ENCODE assay signal across 8 mouse cellular contexts in the genomic region with DNA sequence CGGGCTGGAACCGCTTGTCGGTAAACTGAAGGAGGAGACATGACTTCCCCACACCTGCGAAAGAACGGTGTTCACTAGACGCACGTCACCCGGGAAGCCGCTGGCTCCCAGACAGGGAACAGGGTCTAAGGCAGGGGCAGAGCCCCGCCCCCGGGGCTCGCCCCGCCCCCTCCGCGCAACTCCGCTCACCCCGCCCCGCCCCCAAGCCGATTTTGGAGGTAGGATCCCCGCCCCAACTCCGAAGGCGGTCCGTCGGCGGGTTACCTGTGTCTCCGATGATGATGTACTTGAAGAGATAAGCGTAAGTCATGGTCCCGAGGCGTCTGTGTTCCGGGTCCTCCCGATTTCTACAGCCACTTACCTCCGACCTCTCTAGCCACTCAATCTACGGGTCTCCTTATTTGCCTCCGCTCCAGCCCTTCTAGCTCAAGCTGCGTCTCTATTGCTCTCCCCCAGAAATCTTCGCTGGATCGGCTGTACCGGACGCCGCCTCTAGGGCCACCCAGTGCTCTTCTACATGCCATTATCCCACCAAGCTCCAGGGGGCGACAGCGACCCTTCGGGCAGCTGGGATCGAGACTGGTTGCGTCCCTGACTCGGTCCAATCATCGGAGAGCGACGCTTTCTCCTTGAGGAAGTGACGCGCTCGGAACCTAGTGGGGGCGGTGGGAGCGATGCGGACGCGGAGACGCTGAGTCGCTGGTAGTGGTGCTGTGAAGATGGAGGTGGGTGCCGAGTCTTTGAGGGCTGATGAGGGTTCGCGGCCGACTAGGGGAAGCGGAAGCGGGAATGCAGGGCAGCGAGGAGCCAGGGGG. TPM values are rescaled to one million over a fixed set of nuclear protein-coding genes. Genes with fewer than 3 reads are reported as not detected.
DNase-seq lines count a peak whose midpoint lies in the region; ATAC-seq and TF ChIP-seq lines count a peak whose summit lies in the region.

A gene (plus strand): TSS at position 215 of the 815 bp plus-strand sequence.
A gene (minus strand): TSS at position 614 of the 815 bp plus-strand sequence.

- H3K36me3 ChIP-seq in ES-Bruce4 (ENCODE audit: control insufficient read depth, insufficient read depth, low read length, poor library complexity, severe bottlenecking): no peaks in the 10 kb centered on the region
- peaks cover 15% of the 10 kb centered on the region for H3K36me3 ChIP-seq in forebrain, embryonic 13.5 days (ENCODE audit: poor library complexity, severe bottlenecking)
- peaks cover 3% of the 10 kb centered on the region; the same call in 1 of the 2 replicates for H3K36me3 ChIP-seq in liver, postnatal 0 days (replicated peaks; ENCODE audit: insufficient read depth, low read length)
- H3K36me3 ChIP-seq in neural tube, embryonic 14.5 days (ENCODE audit: control insufficient read depth, insufficient read depth, low read length): 0 out of 2 replicates have a peak, but pooled peaks cover 6% of the 10 kb centered on the region

- WGBS in forebrain, embryonic 13.5 days: under 1% methylated on average over 55 of the region's 66 CpGs
- under 1% methylated on average over 66 of the region's 66 CpGs for WGBS in large intestine, adult 2 months
- WGBS in liver, postnatal 0 days (ENCODE audit: insufficient replicate concordance): under 1% methylated on average over 60 of the region's 66 CpGs
- WGBS in neural tube, embryonic 14.5 days: under 1% methylated on average over 62 of the region's 66 CpGs

- peak; percentile 99 for ATAC-seq in cerebellum, adult (ENCODE audit: insufficient number of reproducible peaks, low FRiP score, low TSS enrichment)
- peak; percentile 98 for ATAC-seq in forebrain, embryonic 13.5 days
- peak; percentile 95 for ATAC-seq in liver, postnatal 0 days
- peak; percentile 97 for ATAC-seq in neural tube, embryonic 14.5 days (ENCODE audit: low read depth)

- no peaks in the 10 kb centered on the region for H3K4me1 ChIP-seq in ES-Bruce4 (ENCODE audit: control insufficient read depth, insufficient read depth, low read length)
- peaks cover 14% of the 10 kb centered on the region for H3K4me1 ChIP-seq in forebrain, embryonic 13.5 days
- peaks cover 6% of the 10 kb centered on the region for H3K4me1 ChIP-seq in liver, postnatal 0 days (ENCODE audit: insufficient read depth)
- peaks cover 10% of the 10 kb centered on the region; the same call in 1 of the 2 replicates for H3K4me1 ChIP-seq in neural tube, embryonic 14.5 days (ENCODE audit: control insufficient read depth, insufficient read depth, low read length)

- peak; percentile 86 for TF ChIP-seq POLR2A in ES-Bruce4 (IDR thresholded peaks at IDR 0.05; ENCODE audit: insufficient read depth, low read length)

- 0 out of 2 replicates have a peak, but pooled peaks have one; percentile 28 for TF ChIP-seq EP300 in ES-Bruce4 (IDR thresholded peaks at IDR 0.05; ENCODE audit: insufficient read depth, low read depth, low read length)
- no peak; the same call in 1 of the 2 replicates for TF ChIP-seq EP300 in liver, postnatal 0 days (IDR thresholded peaks at IDR 0.05; ENCODE audit: low read depth)

- TF ChIP-seq CTCF in ES-Bruce4 (IDR thresholded peaks at IDR 0.05; ENCODE audit: low read depth, low read length): peak; percentile 84
- peak; percentile 100 for TF ChIP-seq CTCF in liver, postnatal 0 days (IDR thresholded peaks at IDR 0.05; ENCODE audit: low read depth)

- peak within 1 kb of the TSS; percentile 70 for H3K9ac ChIP-seq in ES-Bruce4 (ENCODE audit: low read depth, poor library complexity, severe bottlenecking)
- H3K9ac ChIP-seq in forebrain, embryonic 13.5 days: peak within 1 kb of the TSS; percentile 92
- peak within 1 kb of the TSS; percentile 91 for H3K9ac ChIP-seq in liver, postnatal 0 days (replicated peaks)
- peak within 1 kb of the TSS; percentile 83 for H3K9ac ChIP-seq in neural tube, embryonic 14.5 days (replicated peaks; ENCODE audit: low read depth, low read length)

- H3K27me3 ChIP-seq in ES-Bruce4 (ENCODE audit: control insufficient read depth, insufficient read depth, low read length, poor library complexity, severe bottlenecking): no peaks in the 10 kb centered on the region
- H3K27me3 ChIP-seq in forebrain, embryonic 13.5 days: no peaks in the 10 kb centered on the region
- H3K27me3 ChIP-seq in liver, postnatal 0 days (ENCODE audit: insufficient read depth, low read length): no peaks in the 10 kb centered on the region
- no peaks in the 10 kb centered on the region for H3K27me3 ChIP-seq in neural tube, embryonic 14.5 days (ENCODE audit: control insufficient read depth, insufficient read depth, low read length)

- intact Hi-C loops in heart, postnatal 10 days (cut with DNase I): loop anchor here (1.0 to 2.0 kb wide), 3 partner anchors 22 to 40 kb away; a partner anchor contains a TSS

- no peaks in the 10 kb centered on the region for H3K9me3 ChIP-seq in ES-Bruce4 (replicated peaks; ENCODE audit: control insufficient read depth, insufficient read depth, low read length, poor library complexity, severe bottlenecking)
- H3K9me3 ChIP-seq in forebrain, embryonic 13.5 days (replicated peaks): no peaks in the 10 kb centered on the region
- no peaks in the 10 kb centered on the region for H3K9me3 ChIP-seq in liver, postnatal 0 days (ENCODE audit: low read length)
- H3K9me3 ChIP-seq in neural tube, embryonic 14.5 days (ENCODE audit: control insufficient read depth, low read length): no peaks in the 10 kb centered on the region

- peak within 1 kb of the TSS; percentile 9 for H3K27ac ChIP-seq in ES-Bruce4 (ENCODE audit: insufficient read depth, low read length)
- peak within 1 kb of the TSS; percentile 80 for H3K27ac ChIP-seq in forebrain, embryonic 13.5 days
- H3K27ac ChIP-seq in liver, postnatal 0 days (ENCODE audit: low read depth): peak within 1 kb of the TSS; percentile 95
- H3K27ac ChIP-seq in neural tube, embryonic 14.5 days (ENCODE audit: low read depth, low read length): peak within 1 kb of the TSS; percentile 83

- peak within 1 kb of the TSS; percentile 77 for H3K4me2 ChIP-seq in forebrain, embryonic 13.5 days
- peak within 1 kb of the TSS; percentile 73 for H3K4me2 ChIP-seq in liver, postnatal 0 days (ENCODE audit: low read depth, low read length)
- peak within 1 kb of the TSS; percentile 63 for H3K4me2 ChIP-seq in neural tube, embryonic 14.5 days (ENCODE audit: low read depth, low read length)

- H3K4me3 ChIP-seq in ES-Bruce4 (ENCODE audit: low read depth, low read length): peak within 1 kb of the TSS; percentile 91
- H3K4me3 ChIP-seq in forebrain, embryonic 13.5 days: peak within 1 kb of the TSS; percentile 92
- H3K4me3 ChIP-seq in liver, postnatal 0 days (ENCODE audit: low read depth, low read length): peak within 1 kb of the TSS; percentile 96
- peak within 1 kb of the TSS; percentile 82 for H3K4me3 ChIP-seq in neural tube, embryonic 14.5 days (ENCODE audit: low read depth, low read length)

- peak; percentile 99 to 100 for DNase-seq in heart, postnatal 10 days
- peak; percentile 100 for DNase-seq in large intestine, adult 2 months (ENCODE audit: low read depth, low spot score)
- peak; percentile 99 for DNase-seq in liver, postnatal 0 days
- peak; percentile 97 for DNase-seq in testis, postnatal 10 days (ENCODE audit: low spot score)

RNA-seq across cellular contexts. Expression of the first gene that starts in this region (rescaled TPM):
- polyA plus RNA-seq in ES-Bruce4 (2011; ENCODE audit: insufficient read depth, insufficient read length, low read depth, missing spikeins): 66.5 and 67.4 TPM in 2 replicates
- 53.2 and 58.2 TPM in 2 replicates for polyA plus RNA-seq in forebrain, embryonic 13.5 days (2015; fragmentation: Nextera tagmentation; extraction: Ambion mirVana)
- total RNA-seq in heart, postnatal 10 days (2021): 10 to 100 TPM; 35.5 to 36.8 TPM
- 21.6 and 28.6 TPM in 2 replicates for polyA plus RNA-seq in large intestine, adult 2 months (2012; rRNA removed)
- polyA plus RNA-seq in liver, postnatal 0 days (2015; fragmentation: Nextera tagmentation; extraction: Ambion mirVana): 12.1 and 13.4 TPM in 2 replicates
- 49.0 and 69.3 TPM in 2 replicates for polyA plus RNA-seq in neural tube, embryonic 14.5 days (2014; fragmentation: Nextera tagmentation; extraction: Ambion mirVana)

RNA-seq across cellular contexts. Expression of the second gene that starts in this region (rescaled TPM):
- 16.5 and 23.2 TPM in 2 replicates for polyA plus RNA-seq in ES-Bruce4 (2011; ENCODE audit: insufficient read depth, insufficient read length, low read depth, missing spikeins)
- polyA plus RNA-seq in forebrain, embryonic 13.5 days (2015; fragmentation: Nextera tagmentation; extraction: Ambion mirVana): 33.7 and 37.6 TPM in 2 replicates
- total RNA-seq in heart, postnatal 10 days (2021): 10 to 100 TPM in 1 of 2 experiments, 1 to 10 TPM in 1; 7.6 to 10.6 TPM
- polyA plus RNA-seq in large intestine, adult 2 months (2012; rRNA removed): 3.6 and 4.8 TPM in 2 replicates
- polyA plus RNA-seq in liver, postnatal 0 days (2015; fragmentation: Nextera tagmentation; extraction: Ambion mirVana): 2.7 and 2.8 TPM in 2 replicates
- 69.4 TPM in 2 replicates for polyA plus RNA-seq in neural tube, embryonic 14.5 days (2014; fragmentation: Nextera tagmentation; extraction: Ambion mirVana)

Comparison
In these comparisons a context has a peak if more than half of its experiments do, and no peak if none do; other contexts are left out.
1. Peak in every context shown above with its lines: DNase-seq, ATAC-seq, H3K4me3 ChIP-seq and H3K27ac ChIP-seq.
2. H3K27ac ChIP-seq: peak in every context shown above with its lines; median percentile 95 in liver, postnatal 0 days; 83 in neural tube, embryonic 14.5 days; 80 in forebrain, embryonic 13.5 days; 9 in ES-Bruce4.